Mouse (Mus musculus) spleen, postnatal 14 days (tissue): ENCODE measurements around the gene Olfr1446.

Experiments used
- DNase-seq, 2 experiments: peaks; one replicate each; pipeline ENCODE4 v3.0.0; 2021 to 2022; ENCODE audit warnings: low spot score in 2 of 2

Olfr1446 gene

DNA sequence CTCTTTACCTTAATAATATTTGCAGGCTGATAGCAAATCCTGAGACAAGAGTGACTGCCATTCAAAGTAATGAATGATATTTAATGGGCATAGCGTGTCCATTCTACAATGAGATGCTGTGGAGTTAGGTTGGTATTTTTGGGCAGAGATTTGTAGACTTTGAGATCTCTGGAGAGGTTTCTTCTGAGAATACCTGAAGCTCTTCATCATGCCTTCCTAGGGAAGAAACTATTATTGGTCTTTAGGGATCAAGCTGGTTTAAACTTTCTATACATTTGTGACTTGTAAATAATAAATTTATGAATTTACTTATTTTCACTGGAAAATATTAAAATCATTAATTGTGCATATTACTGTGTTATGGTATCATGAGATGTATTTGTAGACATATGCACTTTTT, at the start of gene Olfr1446:
TSS of gene Olfr1446 (minus strand) at position 101 of the 400 bp plus-strand sequence.
- no peak for DNase-seq

DNA sequence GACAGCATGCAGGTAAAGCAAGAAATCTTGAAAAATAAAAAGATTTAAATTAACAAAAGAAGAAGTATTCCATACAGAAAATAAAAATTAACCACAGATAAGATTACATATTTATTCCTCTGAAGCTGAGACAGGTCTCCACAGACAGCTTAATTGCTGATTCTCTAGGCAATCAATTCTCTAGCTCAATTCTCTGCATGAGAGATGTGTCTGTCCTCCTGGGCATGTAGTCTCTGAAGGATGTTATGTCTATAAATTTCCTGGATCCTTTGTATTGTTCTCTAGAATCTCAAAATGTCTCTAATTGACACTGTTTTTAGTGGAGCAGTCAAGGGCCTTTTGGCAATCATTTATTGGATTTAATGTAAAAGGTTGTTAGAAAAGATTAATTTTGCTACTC, 37.2 kb upstream of the Olfr1446 start, which contains the start of gene Olfr1449:
TSS of gene Olfr1449 (plus strand) at position 301 of the 400 bp plus-strand sequence.
- no peak for DNase-seq

DNA sequence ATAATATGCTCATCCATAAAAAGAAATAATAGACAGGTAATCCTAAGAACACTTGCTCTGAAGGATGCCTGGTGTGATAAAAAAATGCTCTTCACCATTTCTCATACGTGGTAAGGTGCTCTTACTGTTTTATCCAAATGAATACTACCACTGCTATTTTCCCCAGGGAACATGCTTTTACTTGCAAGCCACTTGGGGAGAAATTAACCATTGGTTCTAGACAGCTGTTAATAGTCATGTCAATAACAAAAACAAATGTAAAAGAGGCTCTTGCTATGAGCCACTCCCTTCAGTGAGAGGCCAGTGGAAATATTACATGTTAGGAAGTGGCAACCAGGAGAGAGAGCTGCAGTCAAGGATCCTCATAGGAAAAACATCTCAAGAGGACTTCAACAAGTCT, 31.0 kb upstream of the Olfr1446 start, which contains the start of gene Olfr1448:
TSS of gene Olfr1448 (minus strand) at position 101 of the 400 bp plus-strand sequence.
- no peak for DNase-seq

DNA sequence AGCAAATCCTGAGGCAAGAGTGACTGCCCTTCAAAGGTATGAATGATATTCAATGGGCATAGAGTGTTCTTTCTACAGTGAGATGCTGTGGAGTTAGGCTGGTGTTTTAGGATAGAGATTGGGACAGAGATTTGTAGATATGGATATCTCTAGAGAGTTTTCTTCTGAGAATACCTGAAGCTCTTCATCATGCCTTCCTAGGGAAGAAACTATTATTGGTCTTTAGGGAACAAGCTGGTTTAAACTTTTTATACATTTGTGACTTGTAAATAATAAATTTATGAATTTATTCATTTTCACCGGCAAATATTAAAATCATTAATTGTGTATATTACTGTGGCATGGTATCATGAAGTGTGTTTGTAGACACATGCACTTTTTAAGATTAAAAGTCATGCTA, 10.3 kb upstream of the Olfr1446 start, which contains the start of gene Olfr1447:
TSS of gene Olfr1447 (minus strand) at position 101 of the 400 bp plus-strand sequence.
- no peak for DNase-seq

DNA sequence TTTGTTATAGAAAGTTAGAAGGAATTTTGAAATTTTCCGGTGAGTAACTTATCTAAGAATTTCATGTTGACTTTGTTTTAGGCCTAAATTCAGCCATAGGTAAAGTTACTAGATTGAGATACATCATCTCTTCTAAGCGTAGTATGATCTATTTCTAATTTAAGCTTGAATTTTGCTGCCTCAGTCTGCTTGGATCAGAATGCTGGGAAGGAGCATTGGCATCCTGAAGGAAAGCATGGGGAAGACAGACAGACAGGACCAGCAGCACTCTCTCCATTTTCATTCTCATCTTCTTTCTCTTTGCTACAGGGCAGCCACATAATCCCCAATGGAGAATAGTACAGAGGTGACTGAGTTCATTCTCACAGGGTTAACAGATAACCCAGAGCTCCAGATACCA, 9.8 kb downstream of the Olfr1446 start, which contains the start of gene Olfr1445:
TSS of gene Olfr1445 (plus strand) at position 301 of the 400 bp plus-strand sequence.
- no peak for DNase-seq

DNA sequence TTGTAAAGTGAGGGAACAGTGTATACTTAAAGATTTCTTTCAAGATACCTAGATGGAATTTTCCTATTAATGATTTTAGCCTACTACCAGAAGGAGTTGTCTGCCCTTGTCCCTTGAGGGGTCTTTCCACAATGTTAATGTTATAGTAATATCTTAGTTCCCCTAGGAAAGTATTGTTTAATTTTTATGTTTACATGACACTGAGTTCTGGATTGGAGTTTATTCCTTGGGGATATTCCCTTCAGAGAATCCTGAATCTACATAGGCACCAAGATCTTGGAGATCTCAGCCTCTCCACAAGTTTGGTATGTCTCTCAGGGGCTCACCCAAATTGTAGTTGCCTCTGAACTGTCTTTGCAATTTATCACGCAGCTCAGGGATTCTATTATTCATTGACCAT, 36.3 kb downstream of the Olfr1446 start, which contains the start of gene Olfr1444:
TSS of gene Olfr1444 (plus strand) at position 301 of the 400 bp plus-strand sequence.
- no peak for DNase-seq

DNA sequence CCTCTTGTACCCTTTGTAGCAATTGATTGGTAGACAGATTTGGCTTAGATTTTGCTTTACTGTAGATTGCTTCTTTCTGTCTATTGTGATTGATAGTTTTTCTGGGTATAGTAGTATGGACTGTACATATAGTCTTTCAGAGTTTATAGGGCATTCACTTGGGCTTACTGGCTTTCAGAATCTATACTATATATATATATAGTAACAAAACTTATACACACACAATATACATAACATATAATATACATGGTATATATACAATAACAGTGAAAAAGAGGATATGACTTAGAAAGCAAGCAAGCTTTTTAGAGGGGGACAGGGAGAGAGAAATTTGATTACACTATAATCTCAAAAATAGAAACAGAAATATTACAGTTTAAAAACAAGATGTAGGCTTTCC, 46.9 kb downstream of the Olfr1446 start, which contains the start of gene Gm5244:
TSS of gene Gm5244 (plus strand) at position 301 of the 400 bp plus-strand sequence.
- DNase-seq: no peak

DNA sequence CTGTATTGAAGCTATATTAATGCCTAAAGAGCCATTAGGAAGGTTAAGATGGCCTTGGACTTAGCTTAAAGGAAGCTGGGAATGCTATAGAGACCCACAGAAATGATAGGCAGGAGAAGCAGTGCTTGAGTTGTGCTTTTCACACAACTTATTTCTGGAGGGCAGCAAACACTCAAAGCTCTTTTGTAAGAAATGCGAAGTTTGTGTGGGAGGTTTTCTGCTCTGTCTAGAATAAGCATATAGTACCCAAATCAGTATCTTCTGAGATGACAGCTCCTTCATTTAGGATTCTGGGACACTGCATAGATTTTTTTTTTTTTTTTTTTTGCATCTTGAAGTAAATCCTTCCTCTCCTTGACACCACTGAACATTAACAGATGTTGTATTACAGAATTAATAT, 54.8 kb downstream of the Olfr1446 start:
- DNase-seq: no peak
